Mouse (Mus musculus) testis, adult 2 months (tissue): ENCODE results near the gene Klhl26.

Experiments used
- CTCF ChIP-seq: fragments of 200-500 bp; IDR thresholded peaks from 2 replicates; pipeline ENCODE4 v1.5.1; 2012; ENCODE audit warnings: low read depth, mild to moderate bottlenecking, inconsistent platforms, low read length, moderate library complexity; ENCODE audit not compliant: control insufficient read depth, insufficient read depth, insufficient replicate concordance
- POLR2A ChIP-seq: fragments of 200-500 bp; IDR thresholded peaks from 2 replicates; pipeline ENCODE4 v1.6.1; 2012; ENCODE audit warnings: low read depth, mild to moderate bottlenecking, inconsistent platforms, low read length, moderate library complexity; ENCODE audit not compliant: control insufficient read depth

DNA sequence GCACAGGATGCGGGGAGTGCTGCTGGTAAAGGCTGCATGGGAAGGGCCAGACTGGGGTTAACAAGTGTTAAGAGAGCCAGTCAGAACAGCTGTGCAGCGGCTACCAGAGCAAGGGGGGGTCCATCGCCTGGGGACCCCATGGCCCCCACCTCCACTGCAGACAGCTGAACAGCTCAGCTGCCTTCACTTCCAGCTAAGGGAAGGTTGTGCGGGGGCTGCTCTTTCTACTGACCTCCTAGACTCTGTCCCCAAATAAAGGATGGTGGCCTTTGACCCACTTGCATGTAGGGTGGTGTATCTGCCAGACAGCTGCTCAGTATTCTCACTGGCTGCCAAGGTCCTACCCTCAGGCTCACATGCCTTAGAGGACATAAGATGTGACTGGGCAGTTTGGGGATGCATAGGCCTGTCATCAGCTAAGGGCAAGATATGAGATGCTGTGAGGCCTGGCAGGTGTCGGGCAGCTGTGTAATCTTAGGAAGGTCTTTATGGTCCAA lies 9.5 kb downstream of the Klhl26 start:
- TF ChIP-seq CTCF (no peak), POLR2A (no peak)
